Mouse (Mus musculus) thymus, postnatal 25 days (tissue): ENCODE results near the gene Mt4.
A peak's percentile ranks its signal among the peaks of the same experiment; 100 is the strongest.
"Not testable (repeated sequence)": the region's sequence is repeated elsewhere in the genome, so short reads cannot be mapped to it uniquely, and the experiment has no call there.

Source experiments
- DNase-seq: peaks from one replicate; pipeline ENCODE4 v3.0.0; 2022

Mt4 gene

GRCm38 (mm10) chr8:94136933-94137332 lies at the start of gene Mt4:
Mt4 (plus strand) TSS chr8:94137197.
- DNase-seq = no peak

DNA sequence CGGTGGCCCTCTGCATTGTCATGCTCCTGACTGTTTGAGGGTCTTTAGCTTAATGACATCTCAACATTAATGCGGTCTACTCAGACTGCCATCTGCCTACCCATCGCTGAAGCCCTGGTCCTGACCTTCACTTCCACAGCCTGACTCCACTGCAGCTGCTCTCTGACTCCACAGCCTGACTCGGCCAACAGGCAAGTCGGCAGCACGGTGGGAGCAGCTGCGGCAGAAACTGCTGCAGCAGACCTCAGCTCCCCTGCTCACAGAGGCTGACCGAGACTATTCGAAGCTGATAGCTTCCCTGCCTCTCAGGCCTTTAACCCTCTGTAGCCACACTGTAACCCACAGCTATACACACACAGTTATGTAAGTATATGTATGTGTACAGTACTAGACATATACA lies 49.0 kb upstream of the Mt4 start:
- no peak for DNase-seq

GRCm38 (mm10) chr8:94089715-94090114 lies 47.3 kb upstream of the Mt4 start:
- DNase-seq = no peak

GRCm38 (mm10) chr8:94092848-94093247 lies 44.1 kb upstream of the Mt4 start:
- no peak for DNase-seq

- DNase-seq = no peak
These were observed 42.7 kb upstream of the Mt4 start for GRCm38 (mm10) chr8:94094281-94094680.

DNA sequence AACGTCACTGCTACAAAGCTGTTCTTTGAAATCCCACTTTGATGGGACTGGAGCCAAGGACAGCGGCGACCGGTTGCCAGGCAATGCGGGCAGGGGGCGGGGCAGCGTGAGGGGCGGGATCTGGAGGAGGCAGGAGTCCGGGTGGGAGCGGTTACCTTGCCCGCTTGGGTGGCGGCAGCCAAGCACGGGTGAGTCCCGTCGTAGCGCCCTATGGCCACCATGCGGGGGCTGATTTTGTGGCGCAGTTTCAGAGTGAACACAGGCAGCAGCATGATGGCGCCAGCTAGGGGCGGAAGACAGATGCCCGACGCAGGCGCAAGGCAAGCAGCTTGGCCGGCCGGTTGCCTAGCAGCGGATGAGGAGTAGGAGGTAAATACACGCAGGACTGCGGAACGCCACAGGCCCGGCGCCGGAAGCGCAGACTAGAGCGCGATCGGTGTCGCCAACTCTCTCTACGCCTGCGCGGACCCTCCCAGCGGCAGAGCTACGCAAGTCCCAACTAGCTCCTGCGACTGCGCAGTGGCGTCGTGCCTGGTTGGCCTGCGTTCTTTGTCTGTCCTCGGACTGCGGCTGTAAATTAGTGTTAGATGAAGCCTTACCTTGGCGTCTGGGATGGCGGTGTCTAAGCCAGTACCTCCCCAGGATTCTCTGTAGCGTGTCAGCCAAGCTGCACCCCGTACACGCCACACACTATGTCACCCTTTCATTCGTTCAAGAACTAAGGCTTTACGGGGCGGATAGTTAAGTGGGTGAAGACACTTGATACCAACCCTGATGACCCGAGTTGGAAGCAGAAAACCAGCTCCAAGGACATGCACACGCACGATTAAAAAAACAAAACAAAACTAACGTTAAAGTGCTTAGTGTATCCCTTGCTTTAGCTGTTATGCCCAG lies 38.7 kb upstream of the Mt4 start, which contains the start of gene Bbs2:
TSS of gene Bbs2 (minus strand) at position 848 of the 894 bp plus-strand sequence.
- DNase-seq = peak; percentile 98

- DNase-seq = no peak
These were observed 38.0 kb upstream of the Mt4 start for GRCm38 (mm10) chr8:94098996-94099395.

DNA sequence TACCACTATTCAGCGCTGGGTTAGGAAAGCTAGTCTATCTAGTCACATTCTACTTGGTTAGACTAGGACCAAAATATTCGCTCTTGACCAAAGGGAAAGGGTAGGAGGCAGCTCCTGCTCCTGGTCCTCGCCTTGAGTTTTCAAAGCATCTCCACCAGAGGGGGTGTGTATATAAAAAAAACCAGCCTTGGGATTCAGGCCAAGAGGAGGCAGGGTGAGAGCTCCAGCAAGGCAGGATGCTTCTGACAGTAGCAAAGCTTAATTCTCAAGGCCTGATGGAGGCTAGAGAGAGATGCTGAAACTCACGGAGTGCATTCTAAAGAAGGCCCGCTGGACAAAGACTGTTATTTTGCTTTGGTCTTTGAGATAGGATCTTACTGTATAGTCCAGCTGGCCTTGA lies 32.9 kb upstream of the Mt4 start:
- DNase-seq = no peak

DNA sequence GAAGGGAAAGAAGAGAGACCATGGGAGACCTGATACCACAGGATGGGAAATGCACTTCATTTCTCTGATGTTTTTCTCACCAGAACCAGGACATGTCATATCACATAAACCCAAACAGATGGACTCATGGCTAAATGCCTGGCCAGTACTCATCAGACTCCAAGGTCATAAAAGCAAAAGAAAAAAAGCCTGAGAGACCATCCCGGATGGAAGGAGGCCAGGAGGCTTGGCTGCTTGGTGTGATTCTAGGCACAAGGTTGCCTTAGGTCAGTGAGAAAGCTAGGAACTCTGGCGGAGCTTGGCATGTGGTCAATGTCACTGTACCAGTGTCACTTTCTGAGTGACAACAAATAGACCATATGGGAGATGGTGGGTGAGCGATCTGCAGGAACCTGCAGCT lies 29.1 kb upstream of the Mt4 start:
- no peak for DNase-seq

DNA sequence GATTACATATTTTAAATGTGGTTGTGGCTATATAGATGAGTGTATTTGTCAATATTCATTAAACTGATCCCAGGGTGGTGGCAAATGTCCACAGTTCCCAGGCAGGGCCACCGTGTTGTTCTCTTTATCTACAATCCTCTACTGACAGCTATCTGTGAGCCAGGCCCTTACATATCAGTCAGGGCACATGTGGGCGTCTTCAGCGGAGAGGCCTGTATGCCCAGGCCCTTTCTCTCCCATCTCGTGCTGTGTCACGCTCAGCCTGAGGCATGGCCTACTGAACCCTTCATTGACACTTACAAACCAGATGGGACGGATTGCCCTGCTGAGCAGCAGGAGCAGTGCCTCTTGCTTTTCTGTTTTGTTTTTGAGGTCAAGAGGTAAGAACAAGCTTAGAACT lies 27.6 kb upstream of the Mt4 start:
- no peak for DNase-seq

- DNase-seq = no peak
These were observed 27.2 kb upstream of the Mt4 start for GRCm38 (mm10) chr8:94109835-94110234.

DNA sequence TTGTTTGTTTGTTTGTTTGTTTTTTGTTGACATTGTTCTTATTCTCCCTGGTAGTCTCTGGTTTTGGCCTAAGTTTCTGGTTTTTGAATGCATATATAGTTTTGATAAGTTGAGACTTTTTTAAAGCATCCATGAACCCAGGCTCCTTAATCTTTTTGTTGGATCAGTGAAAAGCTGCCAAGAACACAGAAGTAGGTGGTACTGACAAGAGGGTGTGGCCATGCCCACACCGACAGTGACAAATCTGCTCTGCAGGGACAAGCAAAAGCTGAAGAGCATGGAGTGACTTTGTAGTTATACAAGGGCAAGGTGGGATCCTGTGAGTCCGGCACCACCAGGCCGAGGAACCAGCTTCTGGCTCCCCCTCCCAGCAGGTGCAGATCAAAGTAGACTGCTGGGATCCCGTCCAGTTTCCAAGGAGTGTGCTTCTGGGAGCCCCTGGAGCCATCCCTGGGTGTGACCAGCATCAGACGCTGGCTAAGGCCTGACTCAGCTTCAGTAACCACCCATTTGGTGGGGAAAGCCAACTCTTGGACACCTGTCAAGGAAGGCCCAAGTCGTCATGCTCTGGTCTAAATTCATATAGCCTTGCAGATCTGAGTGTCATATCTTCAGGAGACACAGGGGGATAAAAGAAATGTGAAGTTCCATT lies 26.3 kb upstream of the Mt4 start:
- no peak for DNase-seq

- DNase-seq = no peak
These were observed 23.6 kb upstream of the Mt4 start for GRCm38 (mm10) chr8:94113435-94113834.

GRCm38 (mm10) chr8:94113972-94114371 lies 23.0 kb upstream of the Mt4 start:
- DNase-seq = no peak

DNA sequence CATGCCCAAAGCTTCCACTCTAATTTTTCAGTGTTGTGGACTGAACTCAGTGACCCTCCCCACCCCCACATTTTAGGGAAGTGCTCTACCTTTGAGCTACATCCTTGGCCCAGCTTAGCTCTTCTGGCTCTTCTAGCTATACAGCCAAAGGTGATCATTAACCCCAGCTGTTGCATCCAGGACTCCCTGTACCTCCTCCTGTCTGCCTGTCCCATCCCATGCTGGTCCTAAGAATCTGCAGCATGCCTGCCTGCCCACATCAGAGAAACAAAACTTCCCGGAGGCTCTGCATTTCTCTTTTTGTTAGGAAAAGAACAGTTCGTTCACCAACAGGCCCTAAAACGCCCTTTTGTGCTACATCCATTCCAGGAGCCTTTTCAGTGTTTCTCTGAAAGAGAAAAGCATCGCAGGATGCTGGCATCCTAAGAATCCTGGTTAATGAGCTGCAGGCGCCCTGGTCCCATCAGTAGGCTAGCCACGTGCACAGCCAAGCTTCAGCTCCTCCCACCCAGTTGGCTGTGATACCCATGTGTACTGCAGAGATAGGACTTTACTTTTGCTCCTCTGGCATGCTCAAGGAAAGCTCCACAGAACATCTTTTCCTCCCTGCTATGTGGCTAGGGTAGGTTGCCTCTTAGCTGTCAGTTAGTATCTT lies 18.1 kb upstream of the Mt4 start:
- no peak for DNase-seq

DNA sequence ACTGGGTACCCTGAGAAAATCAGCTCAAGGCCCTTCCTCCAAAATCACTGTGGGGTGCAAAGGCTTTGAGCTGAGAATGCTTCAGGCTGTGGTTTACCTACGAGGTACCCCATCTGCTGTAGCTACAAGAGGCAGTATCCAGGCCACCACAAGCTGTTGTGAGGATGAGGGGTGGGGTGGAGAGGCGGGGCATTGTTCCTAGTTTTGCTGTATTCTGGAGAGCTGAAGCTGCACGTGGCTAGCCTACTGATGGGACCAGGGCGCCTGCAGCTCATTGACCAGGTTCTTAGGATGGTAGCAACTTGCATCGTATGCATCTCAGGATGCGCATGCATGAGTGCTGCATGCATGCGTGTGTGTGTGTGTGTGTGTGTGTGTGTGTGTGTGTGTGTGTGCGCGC lies 15.4 kb upstream of the Mt4 start:
- no peak for DNase-seq

DNA sequence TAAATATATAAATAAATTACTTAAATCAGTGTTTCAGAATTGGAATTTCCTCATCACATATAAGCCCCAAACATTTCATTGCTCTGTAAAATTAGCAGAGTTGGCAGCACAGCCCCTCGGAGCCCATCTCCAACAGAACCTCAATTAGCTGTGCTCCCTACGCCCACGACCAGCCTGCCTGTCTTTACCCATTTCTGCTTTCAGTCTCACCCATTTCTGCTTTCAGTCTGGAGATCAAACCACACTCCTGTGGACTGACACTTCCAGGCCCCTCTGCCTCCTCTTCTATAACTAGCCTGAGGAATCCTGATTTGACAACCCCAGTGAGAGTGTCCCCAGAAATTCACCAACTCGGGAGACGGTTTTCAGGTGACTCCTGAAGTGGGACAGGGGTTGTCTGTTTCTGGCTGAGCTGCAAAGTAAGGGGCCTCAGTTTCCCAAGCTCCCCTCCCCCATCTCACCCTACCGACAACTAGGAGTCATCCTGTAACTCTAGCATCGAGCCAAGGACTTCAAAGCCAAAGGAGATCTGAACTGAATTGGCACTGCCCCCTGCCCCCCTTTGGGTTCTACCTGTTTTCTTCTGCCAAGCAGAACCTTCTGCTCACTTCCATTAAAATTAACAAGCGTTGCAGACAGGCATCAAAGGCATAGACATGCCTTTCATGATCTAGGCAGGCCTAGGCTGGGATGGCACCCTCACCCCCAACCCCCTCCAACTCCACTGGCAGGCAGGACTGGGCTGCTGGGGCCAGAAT lies 14.1 kb upstream of the Mt4 start:
- DNase-seq = no peak

DNA sequence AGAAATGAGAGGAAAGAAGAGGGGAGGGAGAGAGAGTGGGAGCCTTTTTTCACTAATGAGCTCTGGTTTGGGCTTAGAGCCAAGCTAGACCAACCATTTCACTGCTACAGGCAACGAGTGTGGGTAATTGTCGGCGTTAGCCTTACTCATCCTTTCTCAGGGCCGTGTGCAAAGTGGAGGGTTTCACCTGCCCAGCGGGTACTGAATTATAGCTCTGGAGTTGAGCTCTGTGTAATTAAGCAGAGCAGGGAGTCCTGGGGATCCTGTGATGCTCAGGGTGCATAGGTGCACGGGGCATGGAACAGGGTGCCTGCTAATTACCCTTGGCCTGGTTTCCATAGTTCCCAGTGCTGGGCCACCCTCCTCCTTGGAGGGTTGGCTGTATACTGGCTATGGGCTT lies 9.3 kb upstream of the Mt4 start:
- DNase-seq = no peak

- no peak for DNase-seq
These were observed 7.7 kb upstream of the Mt4 start for GRCm38 (mm10) chr8:94129133-94129789.

- DNase-seq = no peak
These were observed 6.9 kb upstream of the Mt4 start for GRCm38 (mm10) chr8:94130126-94130525.

GRCm38 (mm10) chr8:94132096-94132495 lies 4.9 kb upstream of the Mt4 start:
- DNase-seq = no peak

GRCm38 (mm10) chr8:94134601-94135000 lies 2.4 kb upstream of the Mt4 start:
- DNase-seq = not testable (repeated sequence)

GRCm38 (mm10) chr8:94135556-94135955 lies 1.4 kb upstream of the Mt4 start:
- DNase-seq = no peak
